Mouse (Mus musculus): Measurements from ENCODE around the gene Ttll1. TPM values are rescaled to one million over a fixed set of nuclear protein-coding genes. Genes with fewer than 3 reads are reported as not detected.
A peak's percentile ranks its signal among the peaks of the same experiment; 100 is the strongest.

Gene Ttll1
- polyA plus RNA-seq, 1 experiment from 2014 or later: 23.9 TPM

GRCm38 (mm10) chr15:83535890-83536231 lies 25.2 kb upstream of the Ttll1 start:
- Histone ChIP-seq H3K4me1 (ENCODE audit: control insufficient read depth, insufficient read depth, low read length) (peaks cover 45% of the 10 kb centered on the region), H3K9me3 (replicated peaks; ENCODE audit: control insufficient read depth, low read length) (no peaks in the 10 kb centered on the region), H3K36me3 (ENCODE audit: control insufficient read depth, insufficient read depth) (0 out of 2 replicates have a peak, but pooled peaks cover 2% of the 10 kb centered on the region), H3K27ac (ENCODE audit: low read length) (peak overlapping the region; percentile 84), H3K4me2 (ENCODE audit: low read depth, low read length) (peak overlapping the region; percentile 8), H3K9ac (ENCODE audit: low read length) (peak overlapping the region; percentile 35; the same call in 1 of the 2 replicates), H3K27me3 (ENCODE audit: control insufficient read depth, insufficient read depth, low read length) (no peaks in the 10 kb centered on the region), H3K4me3 (ENCODE audit: low read length) (no peak overlapping the region)
- 64% methylated on average over 6 of the region's 6 CpGs for whole genome bisulfite sequencing
- ATAC-seq (replicated peaks; ENCODE audit: extremely low read depth, insufficient read depth, low FRiP score): no peak

GRCm38 (mm10) chr15:83534960-83535889 lies 24.5 kb upstream of the Ttll1 start:
- Histone ChIP-seq H3K36me3 (ENCODE audit: control insufficient read depth, insufficient read depth) (0 out of 2 replicates have a peak, but pooled peaks cover 2% of the 10 kb centered on the region), H3K4me1 (ENCODE audit: control insufficient read depth, insufficient read depth, low read length) (peaks cover 45% of the 10 kb centered on the region), H3K9me3 (replicated peaks; ENCODE audit: control insufficient read depth, low read length) (no peaks in the 10 kb centered on the region), H3K4me2 (ENCODE audit: low read depth, low read length) (peak overlapping the region; percentile 8), H3K9ac (ENCODE audit: low read length) (peak overlapping the region; percentile 62), H3K27ac (ENCODE audit: low read length) (peak overlapping the region; percentile 84), H3K27me3 (ENCODE audit: control insufficient read depth, insufficient read depth, low read length) (no peaks in the 10 kb centered on the region), H3K4me3 (ENCODE audit: low read length) (no peak overlapping the region)
- WGBS: 26% methylated on average over 17 of the region's 17 CpGs
- ATAC-seq (replicated peaks; ENCODE audit: extremely low read depth, insufficient read depth, low FRiP score): peak; percentile 47

GRCm38 (mm10) chr15:83532606-83533005 lies 21.9 kb upstream of the Ttll1 start:
- peaks cover 55% of the 10 kb centered on the region for H3K4me1 ChIP-seq (ENCODE audit: control insufficient read depth, insufficient read depth, low read length)
- WGBS: 73% methylated on average over 7 of the region's 7 CpGs
- H3K4me2 ChIP-seq (ENCODE audit: low read depth, low read length): no peak overlapping the region
- H3K9ac ChIP-seq (ENCODE audit: low read length): no peak overlapping the region
- H3K36me3 ChIP-seq (ENCODE audit: control insufficient read depth, insufficient read depth): 0 out of 2 replicates have a peak, but pooled peaks cover 2% of the 10 kb centered on the region
- no peaks in the 10 kb centered on the region for H3K9me3 ChIP-seq (replicated peaks; ENCODE audit: control insufficient read depth, low read length)
- no peak overlapping the region for H3K27ac ChIP-seq (ENCODE audit: low read length)
- no peak for ATAC-seq (replicated peaks; ENCODE audit: extremely low read depth, insufficient read depth, low FRiP score)
- H3K27me3 ChIP-seq (ENCODE audit: control insufficient read depth, insufficient read depth, low read length): no peaks in the 10 kb centered on the region
- H3K4me3 ChIP-seq (ENCODE audit: low read length): no peak overlapping the region

GRCm38 (mm10) chr15:83531961-83532469 lies 21.3 kb upstream of the Ttll1 start:
- Histone ChIP-seq H3K27me3 (ENCODE audit: control insufficient read depth, insufficient read depth, low read length) (no peaks in the 10 kb centered on the region), H3K27ac (ENCODE audit: low read length) (no peak overlapping the region), H3K9me3 (replicated peaks; ENCODE audit: control insufficient read depth, low read length) (no peaks in the 10 kb centered on the region), H3K36me3 (ENCODE audit: control insufficient read depth, insufficient read depth) (0 out of 2 replicates have a peak, but pooled peaks cover 2% of the 10 kb centered on the region), H3K4me1 (ENCODE audit: control insufficient read depth, insufficient read depth, low read length) (peaks cover 61% of the 10 kb centered on the region), H3K4me2 (ENCODE audit: low read depth, low read length) (no peak overlapping the region), H3K4me3 (ENCODE audit: low read length) (no peak overlapping the region), H3K9ac (ENCODE audit: low read length) (no peak overlapping the region)
- 85% methylated on average over 5 of the region's 5 CpGs for WGBS
- no peak for ATAC-seq (replicated peaks; ENCODE audit: extremely low read depth, insufficient read depth, low FRiP score)

- no peaks in the 10 kb centered on the region for H3K9me3 ChIP-seq (replicated peaks; ENCODE audit: control insufficient read depth, low read length)
- 73% methylated on average over 6 of the region's 6 CpGs for WGBS
- H3K9ac ChIP-seq (ENCODE audit: low read length): peak overlapping the region; percentile 51; the same call in 1 of the 2 replicates
- peaks cover 61% of the 10 kb centered on the region for H3K4me1 ChIP-seq (ENCODE audit: control insufficient read depth, insufficient read depth, low read length)
- H3K27ac ChIP-seq (ENCODE audit: low read length): peak overlapping the region; percentile 73
- no peak overlapping the region for H3K4me2 ChIP-seq (ENCODE audit: low read depth, low read length)
- no peak overlapping the region for H3K4me3 ChIP-seq (ENCODE audit: low read length)
- H3K36me3 ChIP-seq (ENCODE audit: control insufficient read depth, insufficient read depth): 0 out of 2 replicates have a peak, but pooled peaks cover 2% of the 10 kb centered on the region
- H3K27me3 ChIP-seq (ENCODE audit: control insufficient read depth, insufficient read depth, low read length): no peaks in the 10 kb centered on the region
- no peak for ATAC-seq (replicated peaks; ENCODE audit: extremely low read depth, insufficient read depth, low FRiP score)
These were observed 20.0 kb upstream of the Ttll1 start for GRCm38 (mm10) chr15:83530688-83531087.

GRCm38 (mm10) chr15:83530233-83530632 lies 19.5 kb upstream of the Ttll1 start:
- 61% methylated on average over 9 of the region's 9 CpGs for WGBS
- H3K36me3 ChIP-seq (ENCODE audit: control insufficient read depth, insufficient read depth): 0 out of 2 replicates have a peak, but pooled peaks cover 2% of the 10 kb centered on the region
- H3K4me1 ChIP-seq (ENCODE audit: control insufficient read depth, insufficient read depth, low read length): peaks cover 61% of the 10 kb centered on the region
- H3K9me3 ChIP-seq (replicated peaks; ENCODE audit: control insufficient read depth, low read length): no peaks in the 10 kb centered on the region
- peak overlapping the region; percentile 73 for H3K27ac ChIP-seq (ENCODE audit: low read length)
- H3K4me3 ChIP-seq (ENCODE audit: low read length): no peak overlapping the region
- H3K27me3 ChIP-seq (ENCODE audit: control insufficient read depth, insufficient read depth, low read length): no peaks in the 10 kb centered on the region
- peak overlapping the region; percentile 36; the same call in 1 of the 2 replicates for H3K4me2 ChIP-seq (ENCODE audit: low read depth, low read length)
- ATAC-seq (replicated peaks; ENCODE audit: extremely low read depth, insufficient read depth, low FRiP score): no peak
- peak overlapping the region; percentile 51; the same call in 1 of the 2 replicates for H3K9ac ChIP-seq (ENCODE audit: low read length)

GRCm38 (mm10) chr15:83529765-83530164 lies 19.1 kb upstream of the Ttll1 start:
- Histone ChIP-seq H3K27me3 (ENCODE audit: control insufficient read depth, insufficient read depth, low read length) (no peaks in the 10 kb centered on the region), H3K4me3 (ENCODE audit: low read length) (no peak overlapping the region), H3K36me3 (ENCODE audit: control insufficient read depth, insufficient read depth) (0 out of 2 replicates have a peak, but pooled peaks cover 2% of the 10 kb centered on the region), H3K4me1 (ENCODE audit: control insufficient read depth, insufficient read depth, low read length) (peaks cover 61% of the 10 kb centered on the region), H3K9me3 (replicated peaks; ENCODE audit: control insufficient read depth, low read length) (no peaks in the 10 kb centered on the region), H3K27ac (ENCODE audit: low read length) (peak overlapping the region; percentile 73), H3K4me2 (ENCODE audit: low read depth, low read length) (peak overlapping the region; percentile 36; the same call in 1 of the 2 replicates), H3K9ac (ENCODE audit: low read length) (peak overlapping the region; percentile 5; the same call in 1 of the 2 replicates)
- ATAC-seq (replicated peaks; ENCODE audit: extremely low read depth, insufficient read depth, low FRiP score): no peak
- WGBS: 60% methylated on average over 5 of the region's 5 CpGs

GRCm38 (mm10) chr15:83528892-83529291 lies 18.2 kb upstream of the Ttll1 start:
- no peak for ATAC-seq (replicated peaks; ENCODE audit: extremely low read depth, insufficient read depth, low FRiP score)
- Histone ChIP-seq H3K27me3 (ENCODE audit: control insufficient read depth, insufficient read depth, low read length) (no peaks in the 10 kb centered on the region), H3K9ac (ENCODE audit: low read length) (no peak overlapping the region), H3K9me3 (replicated peaks; ENCODE audit: control insufficient read depth, low read length) (no peaks in the 10 kb centered on the region), H3K36me3 (ENCODE audit: control insufficient read depth, insufficient read depth) (0 out of 2 replicates have a peak, but pooled peaks cover 2% of the 10 kb centered on the region), H3K27ac (ENCODE audit: low read length) (peak overlapping the region; percentile 73), H3K4me2 (ENCODE audit: low read depth, low read length) (peak overlapping the region; percentile 93), H3K4me3 (ENCODE audit: low read length) (no peak overlapping the region), H3K4me1 (ENCODE audit: control insufficient read depth, insufficient read depth, low read length) (peaks cover 63% of the 10 kb centered on the region)
- 44% methylated on average over 4 of the region's 4 CpGs for WGBS

GRCm38 (mm10) chr15:83527747-83528146 lies 17.1 kb upstream of the Ttll1 start:
- peak overlapping the region; percentile 93 for H3K4me2 ChIP-seq (ENCODE audit: low read depth, low read length)
- peak overlapping the region; percentile 88 for H3K9ac ChIP-seq (ENCODE audit: low read length)
- no peaks in the 10 kb centered on the region for H3K27me3 ChIP-seq (ENCODE audit: control insufficient read depth, insufficient read depth, low read length)
- no peak for ATAC-seq (replicated peaks; ENCODE audit: extremely low read depth, insufficient read depth, low FRiP score)
- peaks cover 72% of the 10 kb centered on the region for H3K4me1 ChIP-seq (ENCODE audit: control insufficient read depth, insufficient read depth, low read length)
- WGBS: 47% methylated on average over 2 of the region's 2 CpGs
- H3K27ac ChIP-seq (ENCODE audit: low read length): no peak overlapping the region
- no peaks in the 10 kb centered on the region for H3K9me3 ChIP-seq (replicated peaks; ENCODE audit: control insufficient read depth, low read length)
- H3K4me3 ChIP-seq (ENCODE audit: low read length): peak overlapping the region; percentile 85
- H3K36me3 ChIP-seq (ENCODE audit: control insufficient read depth, insufficient read depth): 0 out of 2 replicates have a peak, but pooled peaks cover 2% of the 10 kb centered on the region

All from heart, embryonic 16.5 days (tissue).